Mouse (Mus musculus) urinary bladder, postnatal 36 days (tissue): ENCODE measurements at regions not wholly inside any gene's neighbourhood (a gene's known extent, or its start where the extent isn't known, plus 50 kb on each side); places are given as distances from the start of the nearest gene placed in this dataset.

ENCODE experiments used
- DNase-seq, 2 experiments: peaks; one replicate each; pipeline ENCODE4 v3.0.0; 2022; ENCODE audit warnings: low spot score in 2 of 2, mixed read lengths in 1 of 2

DNA sequence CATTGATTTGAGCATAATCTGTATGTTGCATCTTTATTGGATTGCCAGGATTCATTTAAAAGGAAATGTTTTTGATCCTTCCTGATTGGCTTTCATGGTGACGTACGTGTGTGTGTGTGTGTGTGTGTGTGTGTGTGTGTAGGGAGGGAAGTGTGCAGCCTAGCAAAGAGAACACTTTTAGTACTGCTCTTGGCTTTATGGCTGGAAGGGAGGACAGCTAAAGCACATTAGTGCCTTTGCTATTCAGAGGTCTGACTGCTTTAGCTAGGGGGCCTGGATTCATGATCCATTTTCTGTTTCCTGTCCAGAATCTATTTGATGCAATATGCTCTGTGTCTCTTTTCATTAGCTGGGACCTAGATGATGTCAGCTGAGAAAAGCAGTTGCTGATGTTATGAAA lies 155.6 kb upstream of the Itga1 start:
- DNase-seq = no peak

DNA sequence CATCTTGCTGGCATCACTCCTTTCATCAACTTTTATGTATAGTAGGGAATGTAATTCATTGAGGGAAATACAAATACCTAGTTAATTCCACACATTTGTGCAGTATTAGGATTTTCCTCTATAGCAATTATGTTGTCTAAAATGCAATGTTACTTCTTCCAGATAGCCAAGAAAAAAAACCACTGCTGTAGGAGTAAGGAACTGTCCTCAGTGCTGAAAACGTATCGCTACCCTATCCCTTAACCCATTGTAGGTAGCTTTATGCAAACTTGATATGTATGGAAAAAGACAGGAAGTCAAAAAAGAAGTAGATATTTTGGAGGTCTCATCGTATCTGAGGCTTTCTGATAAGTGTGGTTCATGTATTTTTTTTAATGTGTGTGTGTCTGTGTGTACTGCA lies 150.8 kb upstream of the Itga1 start:
- DNase-seq = no peak

GRCm38 (mm10) chr13:115231981-115232380 lies 130.2 kb upstream of the Itga1 start:
- no peak for DNase-seq

DNA sequence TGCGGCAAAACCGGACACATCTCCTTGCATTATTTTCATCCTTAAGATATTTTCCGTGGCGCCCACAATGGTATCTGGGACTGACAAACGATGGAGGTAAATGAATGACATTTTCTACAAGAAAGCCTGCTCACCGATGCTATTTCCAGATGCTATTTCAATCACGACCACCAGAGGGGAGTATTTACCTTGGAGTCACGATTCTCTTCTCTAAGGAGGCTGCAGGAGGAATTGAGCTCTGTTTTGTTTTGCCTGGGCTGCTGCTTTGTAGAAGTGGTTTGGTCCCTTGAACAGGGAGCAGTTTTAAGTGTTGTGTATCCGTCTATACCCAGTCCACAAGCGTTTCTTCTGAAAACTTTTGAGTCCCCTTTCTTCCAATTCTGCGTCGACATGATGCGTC lies 128.7 kb upstream of the Itga1 start:
- peak; percentile 13 to 18 for DNase-seq

- DNase-seq = no peak
These were observed 125.1 kb upstream of the Itga1 start for GRCm38 (mm10) chr13:115226824-115227223.

- DNase-seq = no peak
These were observed 117.9 kb upstream of the Itga1 start for GRCm38 (mm10) chr13:115219701-115220100.

- no peak for DNase-seq
These were observed 109.5 kb upstream of the Itga1 start for GRCm38 (mm10) chr13:115211285-115211684.

DNA sequence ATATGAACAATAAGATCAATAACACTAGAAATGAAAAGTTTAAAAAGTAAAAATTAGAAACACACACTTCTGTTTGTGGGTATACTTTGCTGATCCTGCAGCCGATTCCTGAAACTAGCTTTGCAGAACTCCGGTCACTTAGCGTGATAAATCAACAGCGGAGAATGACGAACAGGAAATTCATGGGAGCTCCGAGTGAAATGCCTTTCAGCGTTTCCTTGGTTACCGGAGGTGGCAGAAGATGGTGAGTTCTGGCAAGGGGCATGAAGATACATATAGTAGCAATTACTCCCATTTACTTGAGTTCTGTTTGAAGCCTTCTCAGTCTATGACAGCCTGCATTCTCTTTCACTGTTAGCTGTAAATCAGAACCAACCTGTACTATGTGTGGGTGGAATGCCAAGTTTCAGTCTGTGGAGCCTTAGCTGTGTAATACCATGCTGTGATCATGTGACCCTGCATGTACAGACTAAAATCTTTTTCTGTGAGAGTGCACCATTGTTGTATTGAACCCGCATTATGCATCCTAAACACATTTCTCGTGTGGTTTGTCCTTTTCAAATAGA lies 109.0 kb upstream of the Itga1 start:
- DNase-seq = no peak

DNA sequence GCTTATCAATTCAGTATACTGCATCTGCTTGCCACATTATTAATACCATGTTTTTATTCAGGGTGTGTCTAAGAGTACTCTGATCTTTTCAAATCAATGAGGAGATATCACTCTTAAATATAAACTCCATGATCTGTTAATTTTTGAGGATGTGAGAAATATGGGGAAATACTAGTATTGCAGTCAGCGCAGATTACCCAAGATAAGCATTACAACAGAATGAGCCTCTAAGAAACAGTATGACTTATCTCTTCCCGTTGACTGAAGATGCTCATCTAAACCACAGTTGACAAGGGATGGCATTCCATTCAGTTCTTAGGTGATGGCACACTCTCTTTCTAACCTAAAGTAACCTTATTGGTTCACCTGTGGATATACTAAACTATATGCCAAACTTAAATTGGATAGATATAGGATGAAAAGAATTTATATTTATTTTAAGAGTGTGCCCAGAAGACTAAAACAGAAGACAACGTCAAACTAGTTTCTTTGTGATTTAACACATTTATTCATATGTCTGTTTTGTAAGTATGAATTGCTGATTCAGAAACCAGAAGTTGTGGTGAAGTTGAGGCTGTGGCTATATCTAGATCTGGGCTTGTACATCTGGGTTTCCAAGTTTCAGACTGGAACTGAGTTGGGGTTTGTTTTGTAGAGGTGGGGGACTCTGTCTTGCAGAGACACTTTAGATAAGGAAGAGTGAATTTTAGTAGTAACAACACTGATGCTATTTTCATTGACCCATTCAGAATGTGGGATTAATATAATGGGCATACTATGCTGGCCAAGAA lies 107.8 kb upstream of the Itga1 start:
- no peak for DNase-seq

GRCm38 (mm10) chr13:115206723-115207122 lies 105.0 kb upstream of the Itga1 start:
- no peak for DNase-seq

GRCm38 (mm10) chr13:115199166-115199565 lies 97.4 kb upstream of the Itga1 start:
- no peak for DNase-seq

- no peak for DNase-seq
These were observed 86.3 kb upstream of the Itga1 start for GRCm38 (mm10) chr13:115188066-115188465.

DNA sequence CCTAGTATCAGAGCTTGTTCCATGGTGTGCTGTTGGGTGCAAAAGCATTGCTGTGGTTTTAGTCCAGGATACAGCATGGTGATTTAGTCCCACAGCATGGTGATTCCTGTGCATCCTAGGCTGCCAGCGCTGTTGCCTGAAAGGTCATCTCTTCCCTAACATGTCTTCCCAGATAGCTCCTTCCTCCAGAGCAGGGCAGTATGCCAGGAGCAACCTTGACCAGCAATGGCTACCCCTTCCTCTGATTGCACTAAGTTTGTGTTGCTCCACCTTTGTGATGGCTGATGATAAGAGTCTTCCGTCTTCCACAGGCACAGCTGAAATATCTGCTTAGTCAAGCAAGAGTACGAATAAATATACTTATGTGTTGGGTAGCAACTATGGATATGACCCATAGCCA lies 85.6 kb upstream of the Itga1 start:
- no peak for DNase-seq

DNA sequence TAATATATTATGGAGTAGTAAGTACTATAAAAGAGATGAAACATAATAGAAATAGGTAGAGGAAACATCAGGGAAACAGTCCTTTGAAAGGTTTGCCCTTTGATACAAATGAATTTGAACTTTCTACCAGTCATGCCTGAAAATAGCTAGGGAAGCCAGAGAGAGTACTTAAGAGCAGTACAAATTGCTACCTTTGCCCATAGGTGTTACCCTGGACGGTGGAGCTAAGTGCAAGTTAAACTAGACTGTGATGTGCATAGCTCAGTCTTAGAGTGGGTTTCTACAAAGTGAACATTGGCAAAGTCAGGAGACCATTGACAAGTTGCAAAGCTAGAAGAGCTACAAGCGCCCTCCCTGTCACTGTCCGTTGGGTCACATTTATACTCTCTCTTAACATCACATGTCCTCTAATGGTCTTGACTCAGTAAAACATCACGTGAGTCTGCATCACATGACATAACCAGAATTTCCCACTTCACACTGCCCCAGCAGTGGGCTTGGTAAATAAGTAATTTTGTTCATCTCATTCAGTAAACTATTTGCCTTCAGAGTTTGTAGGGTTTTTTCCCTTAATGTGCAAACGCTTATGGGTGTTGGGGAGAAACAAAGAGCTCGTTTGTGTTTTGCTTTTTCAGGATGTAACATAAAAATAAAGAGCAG lies 80.6 kb upstream of the Itga1 start:
- no peak for DNase-seq

DNA sequence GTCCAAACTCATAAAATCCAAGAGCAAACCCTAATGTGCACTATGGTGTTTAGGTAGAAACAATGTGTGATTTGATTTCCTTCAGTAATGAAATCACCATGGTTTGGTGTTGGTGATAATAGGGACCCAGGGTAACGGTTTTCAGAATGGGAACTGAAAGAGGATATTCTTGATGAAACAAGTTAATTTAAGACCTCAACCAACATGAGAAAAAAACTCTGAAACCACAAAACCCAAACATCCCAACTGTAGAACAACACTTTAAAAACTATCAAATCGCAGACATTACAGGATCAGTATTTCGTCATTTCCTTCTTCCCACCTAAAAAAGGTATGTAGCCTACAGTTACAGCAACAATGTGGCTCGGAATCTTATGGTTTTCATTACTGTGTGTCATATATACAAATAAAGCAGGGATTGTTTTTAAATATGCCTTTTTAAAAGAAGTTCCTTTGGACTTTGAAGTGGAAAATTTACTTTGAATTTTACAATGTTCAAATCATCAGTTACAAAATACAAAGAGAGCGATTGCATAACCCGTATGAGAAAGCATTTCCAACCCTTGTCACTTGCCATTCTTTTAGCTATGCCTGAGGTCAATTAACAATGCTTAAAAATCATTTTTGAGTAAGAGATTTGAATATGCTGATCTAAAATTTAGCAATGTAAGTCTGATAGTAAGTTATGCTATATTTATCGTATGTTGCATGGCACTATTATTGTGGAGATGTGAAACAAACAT lies 76.6 kb upstream of the Itga1 start:
- no peak for DNase-seq

DNA sequence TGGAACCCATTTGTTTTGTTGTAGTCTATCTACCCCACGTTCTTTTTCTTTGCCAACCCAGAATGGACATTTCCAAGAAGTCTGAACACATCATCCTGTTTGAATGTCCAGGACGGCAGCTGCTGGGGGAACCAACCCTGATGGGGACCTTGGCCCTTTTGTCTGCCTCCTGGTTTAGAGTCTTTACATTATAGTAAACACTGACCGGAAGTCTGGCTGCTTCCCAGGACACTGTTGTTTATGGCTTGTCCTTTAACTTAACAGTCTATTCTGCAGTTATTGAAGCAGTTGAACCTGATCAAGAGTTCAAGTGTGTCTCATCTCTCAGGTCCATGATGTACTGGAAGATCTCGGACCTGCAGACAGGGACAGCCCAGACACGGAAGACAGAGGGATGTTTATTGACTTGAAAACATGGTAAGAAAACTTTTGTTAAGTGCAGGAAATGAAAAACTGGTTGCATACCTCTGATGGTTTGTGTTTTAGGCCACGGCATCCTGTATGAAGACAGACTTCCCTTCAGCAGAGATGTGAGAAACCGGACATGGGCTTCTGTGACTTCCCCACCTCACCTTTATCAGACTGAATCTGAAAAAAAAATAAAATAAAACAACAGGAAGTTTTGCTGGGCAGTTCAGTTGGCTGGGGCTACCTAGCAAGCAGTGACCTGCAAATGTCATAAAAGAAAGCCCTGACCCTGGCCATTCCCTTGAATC lies 69.7 kb upstream of the Itga1 start:
- no peak for DNase-seq

DNA sequence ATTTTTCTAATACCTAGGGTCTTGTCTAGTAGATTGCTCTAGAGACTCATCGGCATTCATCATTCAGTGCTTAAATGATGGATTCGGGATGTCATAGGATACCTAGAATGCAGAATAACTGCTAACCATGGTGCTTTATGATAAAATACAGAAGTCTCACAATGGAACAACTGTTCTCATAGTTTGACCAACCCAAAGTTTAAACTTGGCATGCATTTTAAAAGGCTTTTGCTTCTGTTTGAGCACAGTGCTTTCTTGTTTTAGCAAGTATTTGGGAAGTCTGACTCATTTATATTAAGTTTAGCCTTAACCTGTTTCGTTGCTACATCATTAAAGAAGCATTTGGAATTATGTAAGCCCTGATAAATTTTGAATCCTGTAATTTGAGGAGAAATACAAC lies 64.2 kb upstream of the Itga1 start:
- no peak for DNase-seq

DNA sequence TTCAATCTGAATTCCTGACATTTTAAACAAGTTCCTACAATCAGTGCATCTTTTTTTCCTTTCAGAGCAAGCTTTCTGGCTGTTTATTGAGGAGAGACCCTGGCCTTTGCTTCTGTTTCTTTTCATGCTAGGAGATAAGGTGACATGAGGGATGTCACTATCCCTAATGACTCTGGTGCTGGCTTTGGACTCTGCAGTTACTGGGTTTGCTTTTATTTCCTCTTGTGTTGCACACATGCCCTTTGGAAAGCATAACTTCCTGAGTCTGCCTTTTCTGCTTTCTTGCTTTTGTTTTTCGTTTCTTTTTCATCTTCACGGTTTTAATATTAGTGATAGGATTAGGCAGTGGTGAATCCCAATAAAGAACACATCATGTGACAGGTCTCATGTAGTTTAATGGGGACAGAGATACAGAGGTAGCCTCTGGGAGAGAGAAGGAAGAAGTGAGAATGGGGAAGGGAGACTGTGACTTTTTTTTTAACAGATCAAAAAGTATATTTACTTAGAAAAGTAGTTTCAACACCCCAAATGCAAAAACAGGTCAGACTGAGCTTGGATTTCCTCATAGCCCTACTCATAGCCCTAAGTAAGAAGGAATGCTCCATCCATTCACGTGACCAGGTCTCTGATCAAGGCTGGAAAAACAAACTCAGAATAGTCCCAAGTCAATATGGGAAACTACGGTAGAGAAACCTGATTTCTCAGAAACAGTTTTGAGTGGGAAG lies 61.1 kb upstream of the Itga1 start:
- DNase-seq = no peak

DNA sequence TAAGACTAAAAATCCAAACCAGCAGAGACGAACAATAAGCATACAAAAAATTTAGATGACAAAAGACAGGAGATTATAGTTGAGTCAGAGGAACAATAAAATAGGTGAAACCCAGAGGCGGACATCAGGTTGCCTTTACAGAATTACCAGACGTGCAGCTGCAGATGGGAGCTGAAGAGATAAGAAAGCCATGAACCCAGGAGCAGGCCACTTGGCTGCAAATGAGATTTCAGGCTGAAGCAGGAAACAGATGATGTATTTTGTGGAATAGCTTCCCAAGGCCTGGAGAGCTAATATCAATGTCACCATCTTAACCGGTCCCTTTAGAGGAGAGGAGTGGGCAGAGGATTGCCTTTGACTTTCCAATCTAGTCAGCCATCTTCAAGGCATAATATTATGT lies 57.6 kb upstream of the Itga1 start:
- DNase-seq = no peak
